Mouse (Mus musculus) embryonic stem cell, embryonic (primary cell): Measurements from ENCODE around the gene Trem2.
"Not testable (repeated sequence)": the region's sequence is repeated elsewhere in the genome, so short reads cannot be mapped to it uniquely, and the experiment has no call there.

ENCODE experiments used
- CTCF ChIA-PET, 4 experiments: fragments of 300-600 bp in 2 of 4; fragments of 350-600 bp in 2 of 4; sonication (Branson Sonifier 250); formaldehyde crosslinking; loops; one replicate each; lab custom pipeline; 2022; ENCODE audit warnings: inconsistent platforms in 2 of 4; lab: Charles Lee
- POLR2A ChIA-PET, 4 experiments: fragments of 300-600 bp in 2 of 4; fragments of 350-600 bp in 2 of 4; sonication (Branson Sonifier 250); formaldehyde crosslinking; loops; one replicate each; lab custom pipeline; 2022; ENCODE audit warnings: antibody characterized with exemption in 4 of 4, inconsistent platforms in 1 of 4; lab: Charles Lee

Trem2 gene

DNA sequence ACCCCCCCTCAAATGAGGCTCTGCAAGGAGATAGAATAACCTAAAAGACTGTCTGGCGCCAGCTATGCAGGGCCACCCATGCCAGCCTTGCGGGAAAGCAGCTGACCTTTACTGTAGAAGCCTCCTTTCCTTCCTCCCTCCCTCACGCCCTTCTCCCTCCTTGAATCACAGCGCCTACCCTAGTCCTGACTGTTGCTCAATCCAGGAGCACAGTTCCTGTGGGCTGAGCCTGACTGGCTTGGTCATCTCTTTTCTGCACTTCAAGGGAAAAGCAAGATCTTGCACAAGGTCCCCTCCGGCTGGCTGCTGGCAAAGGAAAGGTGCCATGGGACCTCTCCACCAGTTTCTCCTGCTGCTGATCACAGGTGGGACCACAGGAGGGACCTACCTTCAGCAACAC, at the start of gene Trem2:
Gene Trem2, plus strand, starts transcription at position 171 of the 400 bp plus-strand sequence.
- ChIA-PET POLR2A (no interaction called here), CTCF (interaction anchor here in 2 of 4 experiments (0.6 to 1.3 kb wide), 3 partner anchors 9 to 348 kb away, joined by 3 read pairs; no protein-coding TSS in a partner anchor)

DNA sequence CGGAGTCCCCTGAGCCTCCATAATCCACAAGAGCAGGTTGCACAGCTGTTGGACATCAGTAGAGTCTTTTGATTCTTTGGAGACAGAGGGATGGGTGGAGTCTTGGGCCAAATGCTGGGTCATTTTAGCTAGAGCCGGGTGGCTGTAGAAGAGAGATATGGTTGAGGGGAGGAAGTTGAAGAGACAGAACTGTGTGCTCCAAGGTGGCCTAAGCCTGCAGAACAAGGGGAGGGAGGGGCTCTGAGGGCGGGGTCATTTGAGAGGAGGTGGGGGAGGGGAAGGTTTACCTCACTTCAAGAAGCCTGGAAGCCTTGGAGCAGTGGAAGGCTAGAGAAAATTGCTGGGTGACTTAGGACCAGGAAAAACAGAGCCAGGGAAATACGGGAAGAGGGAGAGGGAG, 47.0 kb upstream of the Trem2 start, which contains the start of gene Treml2:
Gene Treml2, plus strand, starts transcription at position 296 of the 400 bp plus-strand sequence.
- CTCF ChIA-PET = interaction anchor here in 1 of 4 experiments (0.6 kb wide), 2 partner anchors 312 to 909 kb away, joined by 3 to 4 read pairs; no protein-coding TSS in a partner anchor

DNA sequence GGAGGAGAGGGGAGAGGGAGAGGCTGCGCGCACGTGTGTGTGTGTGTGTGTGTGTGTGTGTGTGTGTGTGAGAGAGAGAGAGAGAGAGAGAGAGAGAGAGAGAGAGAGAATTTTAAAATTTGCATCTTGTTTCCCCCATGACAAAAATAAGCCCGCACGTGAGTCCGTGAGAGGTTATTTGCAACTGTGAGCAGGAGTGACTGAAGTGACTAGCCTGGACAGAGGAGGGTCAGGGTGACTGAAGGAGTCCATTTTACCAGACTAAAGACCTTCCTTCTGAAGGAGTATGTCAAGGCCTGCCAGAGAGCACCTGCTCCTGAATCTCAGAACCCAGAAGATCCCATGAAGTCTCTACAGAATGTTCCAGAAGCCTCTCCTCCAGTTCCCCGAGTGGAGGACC, 46.4 kb upstream of the Trem2 start:
- CTCF ChIA-PET = interaction anchor here in 1 of 4 experiments (0.5 kb wide), 1 partner anchor 442 kb away, joined by 3 read pairs; no protein-coding TSS in a partner anchor
- POLR2A ChIA-PET = interaction anchor here in 2 of 4 experiments (1.1 to 1.5 kb wide), 5 partner anchors 13 to 24 kb away, joined by 3 read pairs; no protein-coding TSS in a partner anchor

More for the DNA sequence above, 47.0 kb upstream of the Trem2 start, which contains the start of gene Treml2:
- POLR2A ChIA-PET = interaction anchor here in 2 of 4 experiments (0.6 to 0.7 kb wide), 2 partner anchors 38 to 345 kb away, joined by 3 to 13 read pairs; no protein-coding TSS in a partner anchor

DNA sequence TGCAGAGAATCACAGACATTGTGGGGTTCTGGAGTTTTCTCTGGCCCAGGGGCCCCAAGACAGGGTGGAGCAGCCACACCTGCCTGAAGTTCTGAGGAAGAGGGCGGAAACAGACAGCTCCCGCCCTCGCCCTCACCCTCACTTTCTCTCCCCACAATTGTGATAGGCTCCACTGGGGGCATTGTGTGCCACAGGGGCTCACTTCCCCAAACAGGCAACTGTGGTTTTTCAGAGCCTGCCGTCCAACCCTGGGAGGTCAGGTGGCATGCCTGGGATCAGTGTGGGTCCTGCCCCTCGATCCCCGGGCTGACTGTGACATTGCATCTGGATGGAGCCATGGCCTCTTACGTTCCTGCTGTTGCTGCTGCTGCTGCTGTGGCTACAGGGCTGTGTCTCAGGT, 46.0 kb upstream of the Trem2 start:
- POLR2A ChIA-PET = interaction anchor here in 2 of 4 experiments (1.1 to 1.5 kb wide), 5 partner anchors 13 to 25 kb away, joined by 3 read pairs; no protein-coding TSS in a partner anchor
- CTCF ChIA-PET = no interaction called here

DNA sequence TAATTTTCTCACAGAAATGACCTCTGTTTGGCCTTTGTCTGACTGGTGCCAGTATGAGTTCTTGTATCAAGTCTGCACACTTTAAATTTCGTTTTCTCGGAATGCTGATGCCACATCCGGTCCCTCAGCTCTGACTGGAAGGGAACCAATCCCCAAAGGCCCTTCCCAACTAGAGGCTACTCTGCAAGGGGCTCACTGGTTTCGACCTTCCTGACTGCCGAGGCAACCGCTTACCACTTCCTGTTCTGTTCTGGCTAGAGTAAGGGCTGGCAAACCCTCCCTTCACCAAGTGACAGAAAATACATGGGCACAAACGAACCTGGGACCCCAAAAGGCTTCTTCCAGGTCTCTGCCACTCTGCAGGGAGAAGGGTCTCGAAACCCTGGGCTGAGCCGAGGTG, 45.3 kb upstream of the Trem2 start:
- ChIA-PET POLR2A (interaction anchor here in 3 of 4 experiments (0.6 to 1.5 kb wide), 5 partner anchors 14 to 47 kb away, joined by 3 read pairs; no protein-coding TSS in a partner anchor), CTCF (interaction anchor here in 1 of 4 experiments (0.7 kb wide), 1 partner anchor 503 kb away, joined by 3 read pairs; no protein-coding TSS in a partner anchor)

DNA sequence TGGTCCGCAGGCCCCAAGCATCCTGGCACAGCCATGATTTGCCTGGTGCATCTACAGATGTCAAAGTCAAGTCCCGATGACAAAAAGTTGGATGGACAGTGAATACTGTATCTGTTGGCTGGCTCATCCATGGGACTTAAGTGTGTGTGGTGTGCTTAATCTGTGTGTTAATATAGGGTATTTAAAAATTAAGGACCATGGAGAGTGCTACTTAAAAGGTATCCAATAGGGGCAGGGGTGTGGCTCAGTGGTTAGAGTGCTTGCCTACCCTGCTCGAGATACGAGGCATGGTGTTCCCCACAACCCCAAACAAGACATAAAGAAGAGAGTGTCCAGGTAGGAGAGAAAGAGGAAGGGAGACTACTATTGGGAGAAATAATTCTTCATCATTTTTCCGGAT, 44.4 kb upstream of the Trem2 start:
- CTCF ChIA-PET = interaction anchor here in 2 of 4 experiments (0.8 to 1.6 kb wide), 3 partner anchors 15 to 191 kb away, joined by 3 to 8 read pairs (median 4); no protein-coding TSS in a partner anchor
- POLR2A ChIA-PET = interaction anchor here in 1 of 4 experiments (1.4 kb wide), 1 partner anchor 11 kb away, joined by 3 read pairs; no protein-coding TSS in a partner anchor

DNA sequence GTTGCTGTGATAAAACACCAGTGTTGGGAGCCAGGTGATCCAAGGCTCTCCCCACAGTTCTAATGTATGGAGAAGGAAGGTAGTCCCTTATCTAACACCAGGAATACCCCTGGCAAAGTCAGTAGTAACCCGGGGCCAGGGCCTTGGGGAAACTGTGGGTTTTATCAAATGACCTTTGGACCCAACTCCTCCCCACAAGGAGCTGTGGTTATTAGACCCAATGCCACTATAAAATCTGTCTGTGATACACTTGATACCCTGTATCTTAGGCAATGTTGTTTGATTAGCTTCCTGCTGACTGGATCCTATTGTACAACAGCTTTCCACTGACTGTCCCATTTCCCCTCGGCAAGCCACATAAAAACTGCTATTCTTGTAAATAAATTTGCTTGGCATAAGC, 34.1 kb upstream of the Trem2 start:
- POLR2A ChIA-PET = interaction anchor here in 2 of 4 experiments (0.6 to 2.8 kb wide), 4 partner anchors 10 to 242 kb away, joined by 3 to 6 read pairs (median 3); no protein-coding TSS in a partner anchor
- CTCF ChIA-PET = no interaction called here

DNA sequence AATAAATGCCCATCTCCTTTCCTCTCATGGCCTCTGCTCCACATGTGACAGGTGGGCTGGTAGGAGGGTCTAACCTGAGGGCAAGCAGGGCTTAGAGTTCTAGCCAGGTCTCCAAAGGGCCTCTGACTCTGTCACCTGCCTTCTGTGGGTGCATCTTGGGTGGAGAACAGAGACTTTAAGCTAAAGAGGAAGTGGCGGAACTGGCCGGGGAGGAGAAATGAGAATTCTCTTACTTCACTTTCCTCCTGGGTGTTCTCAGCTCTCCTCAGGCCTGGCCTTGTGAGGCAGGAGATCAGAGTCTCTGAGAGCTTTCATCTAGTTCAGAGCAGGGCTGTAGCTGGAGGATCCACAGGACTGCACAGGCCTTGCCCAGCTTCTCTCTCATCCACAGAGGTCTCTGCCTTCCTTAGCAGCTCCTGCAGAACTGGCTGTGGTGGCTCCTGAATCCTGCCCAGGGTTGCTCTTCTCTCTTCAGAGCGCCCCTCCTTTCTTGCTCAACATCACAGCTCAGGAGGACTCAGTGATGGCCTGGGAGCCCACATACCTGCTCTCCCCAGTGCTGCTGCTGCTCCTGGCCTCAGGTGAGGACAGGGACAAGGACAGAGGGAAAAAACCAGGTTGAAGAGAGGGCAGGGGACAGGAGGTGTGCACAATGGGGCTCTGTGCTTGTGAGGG, 30.2 kb upstream of the Trem2 start, which contains the start of gene B430306N03Rik:
Gene B430306N03Rik, plus strand, starts transcription at position 237 of the 675 bp plus-strand sequence.
- CTCF ChIA-PET, POLR2A ChIA-PET: not testable (repeated sequence)

DNA sequence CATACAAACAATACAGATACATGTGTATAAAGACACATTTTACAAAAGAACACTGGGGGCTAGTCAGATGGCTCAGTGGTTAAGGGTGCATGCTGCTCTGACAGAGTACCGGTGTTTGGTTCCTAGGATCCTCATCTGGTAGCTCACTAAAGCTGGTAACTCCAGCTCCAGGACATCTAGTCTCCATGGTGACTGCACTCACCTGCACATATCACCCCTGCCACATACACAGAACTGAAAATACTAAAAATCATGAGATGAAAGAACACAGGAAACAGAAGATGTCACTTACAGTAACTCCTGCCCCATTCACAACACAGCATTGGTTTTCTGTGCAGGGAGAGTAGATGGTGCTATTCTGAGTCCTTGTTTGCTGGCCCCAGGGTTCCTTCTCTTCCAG, 27.5 kb upstream of the Trem2 start:
- ChIA-PET POLR2A (interaction anchor here in 3 of 4 experiments (0.7 to 1.4 kb wide), 4 partner anchors 8 to 43 kb away, joined by 3 to 4 read pairs (median 3); no protein-coding TSS in a partner anchor), CTCF (interaction anchor here in 1 of 4 experiments (0.6 kb wide), 1 partner anchor 20 kb away, joined by 3 read pairs; no protein-coding TSS in a partner anchor)

DNA sequence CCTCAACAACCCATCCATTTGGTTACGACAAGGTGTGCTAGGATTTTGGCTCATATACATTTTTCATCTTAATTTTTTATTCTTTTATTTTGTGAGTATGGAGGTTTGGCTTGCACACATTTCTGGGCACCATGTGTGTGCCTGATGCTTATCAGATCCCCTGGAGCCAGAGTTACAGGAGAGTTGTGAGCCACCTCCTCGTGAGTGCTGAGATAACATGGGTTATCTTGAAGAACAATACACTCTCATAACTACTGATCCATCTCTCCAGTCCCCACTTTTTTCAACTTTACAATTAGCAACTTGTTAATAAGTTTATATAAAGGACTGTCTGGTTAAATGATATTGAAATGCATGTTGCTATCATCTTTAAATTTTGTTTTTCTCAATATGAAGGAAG, 24.9 kb upstream of the Trem2 start:
- ChIA-PET CTCF (no interaction called here), POLR2A (no interaction called here)

DNA sequence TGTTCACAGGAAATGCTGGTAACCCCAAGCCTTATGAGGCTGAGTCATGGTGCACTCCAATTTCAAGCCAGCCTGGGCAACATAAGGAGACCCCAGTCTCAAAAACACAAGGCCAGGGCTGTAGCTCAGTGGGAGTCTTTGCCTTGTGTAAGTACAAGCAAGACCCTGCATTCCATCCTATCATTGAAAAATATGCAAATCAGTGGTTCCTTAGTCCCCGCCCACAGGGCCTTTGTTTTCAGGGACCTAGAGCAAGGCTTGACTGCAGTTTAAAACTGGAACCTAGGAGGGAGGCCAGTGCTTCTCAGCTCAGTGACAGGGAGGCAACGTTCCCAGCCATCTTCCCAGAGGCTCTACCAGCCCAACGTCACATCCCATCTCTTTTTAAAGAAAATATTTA, 23.0 kb upstream of the Trem2 start:
- POLR2A ChIA-PET = interaction anchor here in 2 of 4 experiments (0.5 to 1.9 kb wide), 13 partner anchors 12 to 207 kb away, joined by 3 to 10 read pairs (median 4); partner anchors contain the start of genes Oard1 (in 1 of the 2) and Treml4 (in 1 of the 2)
- CTCF ChIA-PET = interaction anchor here in 3 of 4 experiments (0.7 to 1.7 kb wide), 5 partner anchors 13 to 203 kb away, joined by 3 to 5 read pairs (median 4); no protein-coding TSS in a partner anchor

DNA sequence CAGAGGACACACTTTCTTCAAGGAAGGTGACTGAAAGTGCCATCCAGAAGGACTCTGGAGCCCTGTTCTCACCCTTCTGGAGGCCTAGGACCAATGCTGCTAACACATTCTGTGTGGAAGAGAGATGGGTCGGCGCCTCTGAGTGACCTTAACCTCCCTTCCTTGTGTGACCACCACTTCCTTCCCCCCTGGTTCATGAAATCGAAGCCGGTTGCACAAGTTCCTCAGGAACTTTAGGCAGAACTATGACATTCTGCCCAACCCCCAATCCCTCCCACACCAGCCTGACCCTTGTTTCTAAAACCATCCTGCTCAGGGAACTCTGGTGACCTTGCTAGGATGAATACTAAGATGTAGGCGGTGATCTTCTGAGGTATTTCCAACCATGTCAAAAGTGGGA, 21.9 kb upstream of the Trem2 start:
- ChIA-PET POLR2A (interaction anchor here in 1 of 4 experiments (1.6 to 1.9 kb wide), 2 partner anchors 12 to 49 kb away, joined by 4 to 10 read pairs; no protein-coding TSS in a partner anchor), CTCF (interaction anchor here in 1 of 4 experiments (0.9 kb wide), 1 partner anchor 13 kb away, joined by 3 read pairs; no protein-coding TSS in a partner anchor)

DNA sequence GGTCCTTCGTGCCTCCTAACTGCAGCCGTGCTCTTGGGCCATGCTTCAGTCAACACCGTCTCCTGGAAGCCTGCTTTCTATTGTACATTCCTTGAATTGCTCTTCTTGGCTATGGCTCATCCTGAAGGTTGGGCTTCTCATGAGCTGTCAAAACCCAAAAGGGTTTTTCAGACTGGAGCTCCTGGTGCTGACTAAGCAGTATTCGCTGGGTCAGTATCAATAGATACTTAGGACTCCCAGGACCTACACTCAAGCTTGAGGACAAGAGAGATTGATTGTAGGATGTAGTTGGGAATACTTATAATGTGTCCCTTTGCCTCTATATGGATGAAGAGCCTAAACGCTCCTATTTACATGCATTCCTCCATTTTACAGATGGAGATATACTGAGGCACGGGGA, 21.1 kb upstream of the Trem2 start:
- ChIA-PET POLR2A (interaction anchor here in 2 of 4 experiments (1.0 to 1.4 kb wide), 2 partner anchors 10 to 43 kb away, joined by 3 read pairs; no protein-coding TSS in a partner anchor), CTCF (interaction anchor here in 1 of 4 experiments (0.9 kb wide), 1 partner anchor 12 kb away, joined by 3 read pairs; no protein-coding TSS in a partner anchor)

DNA sequence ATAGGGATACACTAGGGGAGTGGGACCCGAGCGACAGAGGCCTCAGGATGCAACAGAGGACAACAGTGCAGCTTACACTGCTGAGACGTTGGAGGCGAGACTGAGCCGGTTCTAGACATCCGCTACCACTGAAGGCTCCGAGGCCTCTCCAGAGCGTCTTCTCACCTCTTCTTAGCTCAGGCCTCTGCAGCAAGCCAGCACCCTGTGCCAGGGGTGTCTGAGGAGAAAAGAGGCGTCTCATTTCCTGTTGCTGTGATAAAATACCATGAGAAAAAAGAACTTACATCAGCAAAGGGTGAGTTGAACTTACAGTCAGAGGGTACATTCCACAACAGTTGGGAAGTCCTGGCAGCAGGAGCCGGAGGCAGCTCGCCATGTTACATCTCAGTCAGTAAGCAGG, 20.6 kb upstream of the Trem2 start:
- POLR2A ChIA-PET = interaction anchor here in 2 of 4 experiments (0.8 to 1.4 kb wide), 4 partner anchors 11 to 53 kb away, joined by 3 read pairs; no protein-coding TSS in a partner anchor

DNA sequence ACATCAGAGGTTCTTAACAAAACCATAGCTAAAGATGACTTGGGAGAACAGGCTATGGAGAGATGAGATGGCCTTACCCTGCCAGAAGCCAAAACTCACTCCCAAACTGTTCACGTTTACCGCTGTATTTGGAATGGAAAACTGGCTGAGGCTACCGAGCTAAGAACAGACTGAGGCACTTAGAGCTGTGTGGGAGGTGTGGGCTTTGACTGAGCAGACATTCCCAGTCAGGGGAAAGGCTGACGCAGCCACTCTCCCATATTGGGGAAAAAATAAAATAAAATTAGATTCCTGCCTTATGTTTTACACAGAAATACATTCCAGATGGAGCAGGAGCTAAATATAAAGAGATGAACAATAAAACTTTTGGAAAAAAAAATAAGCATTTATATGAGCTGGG, 19.5 kb upstream of the Trem2 start:
- POLR2A ChIA-PET = interaction anchor here in 2 of 4 experiments (0.6 to 1.2 kb wide), 5 partner anchors 8 to 159 kb away, joined by 3 to 4 read pairs (median 3); no protein-coding TSS in a partner anchor
- CTCF ChIA-PET = no interaction called here

More for the DNA sequence above, 20.6 kb upstream of the Trem2 start:
- CTCF ChIA-PET = interaction anchor here in 1 of 4 experiments (0.7 kb wide), 1 partner anchor 34 kb away, joined by 3 read pairs; the partner anchor contains the start of gene Treml1

DNA sequence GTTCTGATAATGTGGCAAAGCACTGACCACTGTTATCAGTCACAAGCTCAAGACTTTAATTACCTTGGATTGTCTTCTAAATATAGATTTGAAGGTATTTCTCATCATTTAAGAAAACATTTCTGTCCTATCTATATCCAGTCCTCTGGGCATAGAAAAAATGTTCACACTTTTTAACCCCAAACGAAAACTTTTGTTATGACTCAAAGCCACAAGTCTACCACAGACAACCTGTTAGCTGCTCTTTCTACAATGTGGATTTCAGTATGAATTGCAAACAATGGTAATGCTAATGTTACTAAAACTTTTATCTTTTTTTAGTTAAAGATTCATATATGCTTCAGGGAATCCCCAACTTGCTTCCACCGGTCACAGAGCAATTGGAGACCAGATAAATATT, 13.7 kb upstream of the Trem2 start:
- POLR2A ChIA-PET = no interaction called here
- CTCF ChIA-PET = no interaction called here

DNA sequence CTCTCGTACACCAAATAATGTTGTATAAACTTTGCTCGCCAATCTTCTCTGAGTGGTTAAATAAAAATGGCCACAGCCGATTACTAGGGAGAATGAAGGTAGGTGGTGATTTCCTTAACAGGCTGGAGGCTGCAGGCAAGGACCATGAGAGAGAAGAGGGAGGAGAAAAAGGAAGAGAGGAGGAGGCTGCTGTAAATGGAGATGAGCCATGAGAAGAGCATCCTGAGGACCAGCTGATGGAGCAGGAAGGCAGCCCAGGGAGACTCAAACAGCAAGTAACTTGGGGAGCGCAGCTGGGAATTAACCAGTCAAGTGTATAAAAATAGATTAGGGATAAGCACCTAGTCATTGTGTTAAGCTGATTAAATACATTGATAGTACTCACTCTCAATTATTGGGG, 12.0 kb upstream of the Trem2 start:
- ChIA-PET POLR2A (no interaction called here), CTCF (no interaction called here)

DNA sequence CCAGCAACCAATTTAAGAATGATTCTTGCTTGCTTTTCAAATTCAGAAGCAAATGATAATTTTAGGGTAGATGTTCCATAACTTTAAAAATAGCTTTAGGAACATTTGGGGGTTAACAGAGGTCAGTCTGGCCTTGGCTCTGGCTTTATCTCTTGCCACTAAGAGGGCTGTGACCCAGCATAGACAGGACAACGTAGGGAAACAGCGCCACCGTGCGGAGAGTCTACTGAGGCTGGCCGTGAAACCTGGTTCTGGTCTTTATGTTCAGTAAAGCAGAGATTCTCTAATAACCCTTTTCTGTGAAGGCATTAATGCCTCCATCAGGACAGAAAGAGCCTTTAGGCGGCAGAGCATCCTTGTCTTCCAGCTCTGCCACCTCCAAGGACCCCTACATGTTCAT, 9.3 kb upstream of the Trem2 start:
- ChIA-PET CTCF (interaction anchor here in 3 of 4 experiments (0.6 to 2.8 kb wide), 19 partner anchors 9 to 236 kb away, joined by 3 to 12 read pairs (median 4); no protein-coding TSS in a partner anchor), POLR2A (interaction anchor here in 3 of 4 experiments (0.6 to 2.5 kb wide), 5 partner anchors 13 to 65 kb away, joined by 3 to 13 read pairs (median 5); partner anchors contain the start of gene Treml2 (in 1 of the 3))
